ENCODE assay signal across 8 mouse cellular contexts in the genomic region with DNA sequence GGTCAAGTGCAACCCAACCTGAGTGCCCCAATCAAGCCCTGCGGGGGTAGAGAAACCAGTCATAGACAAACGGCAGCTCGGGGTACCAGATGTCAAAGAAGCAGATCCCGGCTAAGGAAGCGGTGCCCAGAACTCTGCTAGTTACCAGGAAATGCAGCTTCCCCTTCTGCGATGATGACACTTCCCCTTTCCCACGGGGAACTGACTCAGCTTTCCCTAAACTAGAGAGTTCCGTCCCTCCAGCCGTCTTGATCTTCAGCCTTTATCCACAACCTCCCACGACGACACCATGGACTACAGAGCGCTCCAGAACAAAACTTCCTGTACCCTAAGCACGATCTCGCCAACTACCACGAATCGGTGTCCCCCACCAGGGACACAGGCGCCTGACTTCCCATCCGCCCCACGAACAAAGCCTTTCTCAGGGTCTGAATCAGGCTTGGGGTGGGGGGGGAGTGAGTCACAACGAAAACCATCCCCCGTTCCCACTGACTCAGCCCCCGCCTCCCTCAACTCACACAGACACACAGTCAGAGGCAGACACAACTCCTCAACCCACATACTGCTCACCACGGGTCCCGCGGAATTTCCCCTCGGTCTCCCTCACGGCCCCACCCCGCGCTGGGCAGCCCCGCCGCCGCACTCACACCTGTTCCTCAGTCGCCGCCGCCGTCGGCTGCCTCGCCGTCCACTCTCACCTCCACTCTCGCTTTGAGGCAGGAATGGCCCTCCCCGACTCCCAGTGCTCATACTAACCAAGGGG. TPM values are rescaled to one million over a fixed set of nuclear protein-coding genes. Genes with fewer than 3 reads are reported as not detected.
DNase-seq lines count a peak whose midpoint lies in the region; ATAC-seq and TF ChIP-seq lines count a peak whose summit lies in the region.

No protein-coding gene starts in this region.

- ATAC-seq in forebrain, embryonic 11.5 days (replicated peaks; ENCODE audit: low FRiP score) = peak; percentile 5; the same call in 1 of the 2 replicates
- peak; percentile 20 for ATAC-seq in lung, postnatal 0 days

- WGBS in forebrain, embryonic 11.5 days = 1% methylated on average over 41 of the region's 41 CpGs
- 3% methylated on average over 35 of the region's 41 CpGs for WGBS in lung, postnatal 0 days

- H3K4me1 ChIP-seq in ES-E14 (ENCODE audit: control insufficient read depth in 2 of 2, insufficient read depth in 2 of 2, low read length in 2 of 2, poor library complexity in 1 of 2) = peaks cover 4 to 37% of the 10 kb centered on the region in 2 experiments; a peak in 3 of 4 replicates
- peaks cover 37% of the 10 kb centered on the region for H3K4me1 ChIP-seq in forebrain, embryonic 11.5 days (replicated peaks; ENCODE audit: control insufficient read depth, insufficient read depth, low read length)
- H3K4me1 ChIP-seq in lung, postnatal 0 days (ENCODE audit: insufficient read depth, low read depth, low read length) = peaks cover 32% of the 10 kb centered on the region

- in situ Hi-C loops in ES-E14 (cut with MboI; ENCODE audit: low sequenced_read_pairs in 2 of 2, unreplicated experiment in 2 of 2) = no loop called here

- DNase-seq in A20 (ENCODE audit: low read depth, low spot score) (peak; percentile 87), ES-E14 (ENCODE audit: low read depth, low spot score) (no peak)
- no peak for DNase-seq in forebrain, embryonic 11.5 days (ENCODE audit: low spot score)
- DNase-seq in heart, postnatal 10 days = peak; percentile 77 to 81
- peak; percentile 74 for DNase-seq in kidney, postnatal 14 days
- DNase-seq in lung, postnatal 0 days (ENCODE audit: low spot score) = peak; percentile 92
- peak; percentile 28 for DNase-seq in retina, embryonic 14.5 days (ENCODE audit: low spot score)
- DNase-seq in cerebellum, adult 9-11 months = no peak

- peak; percentile 79 for TF ChIP-seq EP300 in lung, postnatal 0 days (IDR thresholded peaks at IDR 0.05)

- H3K27ac ChIP-seq in ES-E14 (ENCODE audit: insufficient read depth, low read depth, low read length, poor library complexity, severe bottlenecking) = no peak overlapping the region
- H3K27ac ChIP-seq in forebrain, embryonic 11.5 days (ENCODE audit: low read depth, low read length) = peak overlapping the region; percentile 98
- H3K27ac ChIP-seq in lung, postnatal 0 days (ENCODE audit: low read length) = peak overlapping the region; percentile 100

- peak overlapping the region; percentile 66 for H3K9ac ChIP-seq in ES-E14 (ENCODE audit: insufficient read depth, low read depth, low read length, poor library complexity, severe bottlenecking)
- peak overlapping the region; percentile 89 for H3K9ac ChIP-seq in forebrain, embryonic 11.5 days (ENCODE audit: low read length)
- peak overlapping the region; percentile 93 for H3K9ac ChIP-seq in lung, postnatal 0 days (replicated peaks; ENCODE audit: low read depth)

- no peaks in the 10 kb centered on the region for H3K27me3 ChIP-seq in forebrain, embryonic 11.5 days (ENCODE audit: control insufficient read depth, insufficient read depth, low read length)
- H3K27me3 ChIP-seq in lung, postnatal 0 days (replicated peaks; ENCODE audit: insufficient read depth, low read length) = no peaks in the 10 kb centered on the region

- H3K4me3 ChIP-seq in ES-E14 (ENCODE audit: insufficient read depth in 1 of 2, low read depth in 1 of 2, low read length in 2 of 2, poor library complexity in 1 of 2, severe bottlenecking in 1 of 2) = peak overlapping the region; percentile 74 to 94
- H3K4me3 ChIP-seq in forebrain, embryonic 11.5 days (ENCODE audit: low read depth, low read length) = peak overlapping the region; percentile 81
- peak overlapping the region; percentile 75 for H3K4me3 ChIP-seq in lung, postnatal 0 days (ENCODE audit: low read depth, low read length)

- intact Hi-C loops in heart, postnatal 10 days (cut with DNase I) = loop anchor here (1.0 to 10.0 kb wide), 3 partner anchors 8 to 316 kb away; a partner anchor contains a TSS

- no peak for TF ChIP-seq CTCF in lung, postnatal 0 days (IDR thresholded peaks at IDR 0.05)

- H3K4me2 ChIP-seq in forebrain, embryonic 11.5 days (ENCODE audit: low read depth, low read length, severe bottlenecking) = peak overlapping the region; percentile 99
- H3K4me2 ChIP-seq in lung, postnatal 0 days (replicated peaks; ENCODE audit: low read depth, low read length) = peak overlapping the region; percentile 97

- H3K9me3 ChIP-seq in ES-E14 (ENCODE audit: control insufficient read depth, insufficient read depth, low read depth, low read length) = no peaks in the 10 kb centered on the region
- H3K9me3 ChIP-seq in forebrain, embryonic 11.5 days (ENCODE audit: control insufficient read depth, low read length) = no peaks in the 10 kb centered on the region
- H3K9me3 ChIP-seq in lung, postnatal 0 days (ENCODE audit: low read length) = no peaks in the 10 kb centered on the region

- peaks cover 22% of the 10 kb centered on the region for H3K36me3 ChIP-seq in ES-E14 (ENCODE audit: control insufficient read depth, insufficient read depth, low read length, poor library complexity, severe bottlenecking)
- H3K36me3 ChIP-seq in forebrain, embryonic 11.5 days (ENCODE audit: control insufficient read depth, insufficient read depth, low read length) = peaks cover 19% of the 10 kb centered on the region; the same call in 1 of the 2 replicates
- H3K36me3 ChIP-seq in lung, postnatal 0 days (ENCODE audit: insufficient read depth, low read length) = peaks cover 25% of the 10 kb centered on the region

TF ChIP-seq in ES-E14, 5 proteins besides CTCF, POLR2A, EP300 and RAD21:
- no peak for TF ChIP-seq MAFK (IDR thresholded peaks at IDR 0.05; ENCODE audit: insufficient read depth, low read depth, low read length)
- TF ChIP-seq HCFC1 (IDR thresholded peaks at IDR 0.05; ENCODE audit: borderline replicate concordance, insufficient read depth, low read length) = no peak
- no peak for TF ChIP-seq ZC3H11A (IDR thresholded peaks at IDR 0.05; ENCODE audit: borderline replicate concordance, low read depth, low read length)
- no peak for TF ChIP-seq CHD2 (IDR thresholded peaks at IDR 0.05; ENCODE audit: low read depth, low read length)
- TF ChIP-seq ZNF384 (IDR thresholded peaks at IDR 0.05; ENCODE audit: low read depth, low read length) = no peak
TF ChIP-seq in ES-E14: peak in this region for 0.

RNA-seq across cellular contexts. Expression of a gene that starts 3.0 kb away (rescaled TPM):
- total RNA-seq in ES-E14 (2012; rRNA removed) = 7.9 and 9.4 TPM in 2 replicates
- polyA plus RNA-seq in forebrain, embryonic 11.5 days (2014; fragmentation: Nextera tagmentation; extraction: Ambion mirVana) = 40.9 and 41.0 TPM in 2 replicates
- 10 to 100 TPM; 48.3 to 52.2 TPM for total RNA-seq in heart, postnatal 10 days (2021)
- 29.4 and 34.9 TPM in 2 replicates for polyA plus RNA-seq in lung, postnatal 0 days (2015; fragmentation: Nextera tagmentation; extraction: Ambion mirVana)

RNA-seq across cellular contexts. Expression of a gene that starts 12.5 kb away (rescaled TPM):
- total RNA-seq in ES-E14 (2012; rRNA removed) = 23.9 and 43.3 TPM in 2 replicates
- 15.6 and 18.5 TPM in 2 replicates for polyA plus RNA-seq in forebrain, embryonic 11.5 days (2014; fragmentation: Nextera tagmentation; extraction: Ambion mirVana)
- 10 to 100 TPM; 53.3 to 54.0 TPM for total RNA-seq in heart, postnatal 10 days (2021)
- 96.5 and 101 TPM in 2 replicates for polyA plus RNA-seq in lung, postnatal 0 days (2015; fragmentation: Nextera tagmentation; extraction: Ambion mirVana)

RNA-seq across cellular contexts. Expression of a gene that starts 15.1 kb away (rescaled TPM):
- 18.8 and 29.0 TPM in 2 replicates for total RNA-seq in ES-E14 (2012; rRNA removed)
- polyA plus RNA-seq in forebrain, embryonic 11.5 days (2014; fragmentation: Nextera tagmentation; extraction: Ambion mirVana) = 43.7 and 44.4 TPM in 2 replicates
- total RNA-seq in heart, postnatal 10 days (2021) = 10 to 100 TPM; 27.5 to 30.2 TPM
- polyA plus RNA-seq in lung, postnatal 0 days (2015; fragmentation: Nextera tagmentation; extraction: Ambion mirVana) = 16.3 and 16.5 TPM in 2 replicates

RNA-seq across cellular contexts. Expression of a gene that starts 15.2 kb away (rescaled TPM):
- 191 and 202 TPM in 2 replicates for total RNA-seq in ES-E14 (2012; rRNA removed)
- polyA plus RNA-seq in forebrain, embryonic 11.5 days (2014; fragmentation: Nextera tagmentation; extraction: Ambion mirVana) = 105 and 109 TPM in 2 replicates
- 10 to 100 TPM; 94.1 to 95.0 TPM for total RNA-seq in heart, postnatal 10 days (2021)
- polyA plus RNA-seq in lung, postnatal 0 days (2015; fragmentation: Nextera tagmentation; extraction: Ambion mirVana) = 126 and 142 TPM in 2 replicates

RNA-seq across cellular contexts. Expression of a gene that starts 41.3 kb away (rescaled TPM):
- 21.6 and 27.0 TPM in 2 replicates for total RNA-seq in ES-E14 (2012; rRNA removed)
- polyA plus RNA-seq in forebrain, embryonic 11.5 days (2014; fragmentation: Nextera tagmentation; extraction: Ambion mirVana) = 53.0 and 61.4 TPM in 2 replicates
- total RNA-seq in heart, postnatal 10 days (2021) = 10 to 100 TPM; 62.0 to 66.7 TPM
- polyA plus RNA-seq in lung, postnatal 0 days (2015; fragmentation: Nextera tagmentation; extraction: Ambion mirVana) = 29.9 and 38.4 TPM in 2 replicates

Comparison
In these comparisons a context has a peak if more than half of its experiments do, and no peak if none do; other contexts are left out.
1. DNase-seq: peak in A20 (single experiment), heart, postnatal 10 days (2 of 2), kidney, postnatal 14 days (single experiment), lung, postnatal 0 days (single experiment) and retina, embryonic 14.5 days (single experiment); none in ES-E14 (single experiment), forebrain, embryonic 11.5 days (single experiment) and cerebellum, adult 9-11 months (single experiment).
2. Peak in every context shown above with its lines, with median percentiles within 50 percentile points of each other: H3K4me3 ChIP-seq and H3K9ac ChIP-seq.